Mouse (Mus musculus) cerebellum, adult 2 months (tissue): ENCODE data around the gene Gm26897.

Experiments used
- CTCF ChIP-seq: fragments of 200-500 bp; IDR thresholded peaks from 2 replicates; pipeline ENCODE4 v1.5.1; 2011; ENCODE audit warnings: low read depth, mild to moderate bottlenecking, control low read depth, low read length, moderate library complexity, borderline replicate concordance; ENCODE audit not compliant: insufficient read depth
- POLR2A ChIP-seq: fragments of 200-500 bp; IDR thresholded peaks from 2 replicates; pipeline ENCODE4 v1.6.1; 2011; ENCODE audit warnings: low read length, control low read depth, borderline replicate concordance; ENCODE audit not compliant: insufficient read depth

DNA sequence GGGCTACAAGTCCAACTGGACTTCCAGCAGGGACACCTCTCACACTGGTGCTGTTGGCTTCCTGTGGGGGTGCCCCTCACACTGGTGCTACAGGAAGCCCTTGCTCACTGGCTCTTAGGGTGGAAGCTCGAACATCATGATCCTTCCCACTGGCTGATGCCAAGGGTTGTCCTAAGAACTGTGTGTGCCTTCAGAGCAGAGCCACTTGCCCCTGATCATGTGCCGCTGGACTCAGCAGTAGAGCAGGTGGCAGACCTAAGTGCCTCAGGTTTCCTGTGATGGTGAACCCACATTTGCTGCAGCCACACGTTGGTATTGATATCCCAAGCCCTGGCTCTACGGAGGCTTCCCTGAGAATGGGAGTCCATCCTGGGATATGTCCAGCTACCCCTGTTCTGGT lies 33.0 kb downstream of the Gm26897 start:
- no peak for TF ChIP-seq POLR2A
- no peak for TF ChIP-seq CTCF
